Mouse (Mus musculus): ENCODE data around the gene Dusp8.
"Not testable (repeated sequence)": the region's sequence is repeated elsewhere in the genome, so short reads cannot be mapped to it uniquely, and the experiment has no call there.

DNA sequence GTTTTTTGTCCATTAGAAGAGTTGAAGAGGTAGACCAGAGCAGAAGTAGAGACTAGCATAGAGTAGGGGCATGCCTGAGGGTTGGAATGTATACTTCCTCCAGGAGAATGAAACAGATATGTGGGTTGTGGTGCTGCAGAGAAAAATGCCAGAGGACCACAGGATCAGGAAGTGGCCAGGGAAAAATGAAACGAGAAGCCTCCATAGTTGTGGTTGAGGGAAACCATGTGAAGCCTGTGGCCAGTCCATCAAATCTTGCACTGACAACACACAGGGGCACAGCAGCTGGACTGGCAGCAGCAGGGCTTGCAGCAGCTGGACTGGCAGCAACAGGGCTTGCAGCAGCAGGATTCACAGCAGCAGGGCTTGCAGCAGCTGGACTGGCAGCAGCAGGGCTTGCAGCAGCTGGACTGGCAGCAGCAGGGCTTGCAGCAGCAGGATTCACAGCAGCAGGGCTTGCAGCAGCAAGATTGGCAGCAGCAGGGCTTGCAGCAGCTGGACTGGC, 47.9 kb upstream of the Dusp8 start:
- TF ChIP-seq POLR2A (IDR thresholded peaks at IDR 0.05; ENCODE audit: insufficient read depth, low read length); CTCF (IDR thresholded peaks at IDR 0.05; ENCODE audit: low read depth, low read length); EP300 (IDR thresholded peaks at IDR 0.05; ENCODE audit: insufficient read depth, low read depth, low read length): not testable (repeated sequence)

Data from ES-Bruce4 (cell line).